19 mouse cellular contexts compared by ENCODE assay signal in genomic region chr8:79208181-79208580, GRCm38 (mm10). TPM values are rescaled to one million over a fixed set of nuclear protein-coding genes. Genes with fewer than 3 reads are reported as not detected.
DNase-seq lines count a peak whose midpoint lies in the region; ATAC-seq and TF ChIP-seq lines count a peak whose summit lies in the region.
"Had no signal": no experiment of that assay in that cellular context is flagged by ENCODE, and none has a peak within 500 bp of the region (broad histone marks: within the 10 kb centered on the region; RNA-seq: fewer than 3 reads in every experiment).

No protein-coding gene starts in this region.

- ATAC-seq in heart, postnatal 0 days (ENCODE audit: insufficient read depth, low read depth) = no peak
- peak; percentile 10 for ATAC-seq in Patski
- ATAC-seq in stomach, postnatal 0 days (ENCODE audit: low FRiP score, low TSS enrichment) = no peak

- in situ Hi-C loops in Patski (cut with MboI; ENCODE audit: low pct_unique_long_range_greater_than_20kb) = no loop called here

- H3K4me3 ChIP-seq in heart, postnatal 0 days (ENCODE audit: low read depth, low read length) = no peak overlapping the region
- H3K4me3 ChIP-seq in heart, adult 2 months = no peak overlapping the region
- H3K4me3 ChIP-seq in embryonic fibroblast, embryonic 13.5 days (ENCODE audit: insufficient read depth, low read length) = no peak overlapping the region
- no peak overlapping the region for H3K4me3 ChIP-seq in stomach, postnatal 0 days (ENCODE audit: low read depth, low read length)
- H3K4me3 ChIP-seq: forebrain, embryonic 15.5 days; neural tube, embryonic 15.5 days had no signal

- no peaks in the 10 kb centered on the region for H3K79me2 ChIP-seq in heart, adult 2 months (replicated peaks; ENCODE audit: control insufficient read depth, insufficient read depth, low read length)

- H3K27me3 ChIP-seq in heart, postnatal 0 days (ENCODE audit: control insufficient read depth, insufficient read depth, low read length) = no peaks in the 10 kb centered on the region
- H3K27me3 ChIP-seq in heart, adult 2 months (ENCODE audit: control insufficient read depth, insufficient read depth, low read length) = no peaks in the 10 kb centered on the region
- no peaks in the 10 kb centered on the region for H3K27me3 ChIP-seq in Patski
- no peaks in the 10 kb centered on the region for H3K27me3 ChIP-seq in stomach, postnatal 0 days (ENCODE audit: control insufficient read depth, insufficient read depth, low read length)
- H3K27me3 ChIP-seq: forebrain, embryonic 15.5 days; neural tube, embryonic 15.5 days had no signal

- peaks cover 38% of the 10 kb centered on the region for H3K4me1 ChIP-seq in heart, postnatal 0 days (ENCODE audit: control insufficient read depth, insufficient read depth)
- peaks cover 12% of the 10 kb centered on the region for H3K4me1 ChIP-seq in heart, adult 2 months (ENCODE audit: control insufficient read depth, insufficient read depth, low read length)
- peaks cover 19% of the 10 kb centered on the region for H3K4me1 ChIP-seq in embryonic fibroblast, embryonic 13.5 days (ENCODE audit: control insufficient read depth, insufficient read depth, low read length)
- H3K4me1 ChIP-seq in stomach, postnatal 0 days (replicated peaks; ENCODE audit: control insufficient read depth, insufficient read depth) = peaks cover 9% of the 10 kb centered on the region

- peak overlapping the region; percentile 60; the same call in 1 of the 2 replicates for H3K4me2 ChIP-seq in heart, postnatal 0 days (ENCODE audit: low read depth, low read length)
- H3K4me2 ChIP-seq in stomach, postnatal 0 days (replicated peaks; ENCODE audit: low read depth) = no peak overlapping the region

- POLR2A ChIA-PET in Patski (lab: Charles Lee) = interaction anchor here (0.6 to 1.3 kb wide), 3 partner anchors 14 to 54 kb away, joined by 3 to 4 read pairs (median 3); no protein-coding TSS in a partner anchor

- no peak for TF ChIP-seq EP300 in heart, postnatal 0 days (IDR thresholded peaks at IDR 0.05; ENCODE audit: low read depth)
- TF ChIP-seq EP300 in heart, adult 2 months (IDR thresholded peaks at IDR 0.05; ENCODE audit: insufficient read depth, low read depth, low read length) = no peak
- TF ChIP-seq EP300 in stomach, postnatal 0 days (optimal IDR thresholded peaks at IDR 0.05) = no peak

- peak overlapping the region; percentile 97 for H3K27ac ChIP-seq in heart, postnatal 0 days (ENCODE audit: low read depth)
- no peak overlapping the region for H3K27ac ChIP-seq in heart, adult 2 months
- peak overlapping the region; percentile 100 for H3K27ac ChIP-seq in embryonic fibroblast, embryonic 13.5 days (ENCODE audit: insufficient read depth, low read length)
- H3K27ac ChIP-seq in stomach, postnatal 0 days (replicated peaks) = peak overlapping the region; percentile 94; the same call in 1 of the 2 replicates

- TF ChIP-seq CTCF in heart, postnatal 0 days (IDR thresholded peaks at IDR 0.05; ENCODE audit: low read depth) = no peak
- TF ChIP-seq CTCF in heart, adult 2 months (IDR thresholded peaks at IDR 0.05) = no peak
- no peak for TF ChIP-seq CTCF in Patski (IDR thresholded peaks at IDR 0.05)
- no peak for TF ChIP-seq CTCF in embryonic fibroblast, embryonic 13.5 days (IDR thresholded peaks at IDR 0.05; ENCODE audit: borderline replicate concordance, insufficient read depth, low read length)
- TF ChIP-seq CTCF in stomach, postnatal 0 days (IDR thresholded peaks at IDR 0.05; ENCODE audit: low read depth) = no peak

- intact Hi-C loops in heart, adult 2 months (cut with DNase I) = loop anchor here (5.0 kb wide), 2 partner anchors 64 to 84 kb away; partner anchors contain the start of gene Mmaa

- no peaks in the 10 kb centered on the region for H3K9me3 ChIP-seq in heart, postnatal 0 days (replicated peaks; ENCODE audit: control insufficient read depth, low read length)
- H3K9me3 ChIP-seq in stomach, postnatal 0 days (ENCODE audit: control insufficient read depth, low read length) = no peaks in the 10 kb centered on the region
- H3K9me3 ChIP-seq: forebrain, embryonic 15.5 days; neural tube, embryonic 15.5 days had no signal

- WGBS in heart, postnatal 0 days = 61% methylated on average over 3 of the region's 3 CpGs
- WGBS in heart, adult 2 months = 71% methylated on average over 3 of the region's 3 CpGs
- 53% methylated on average over 3 of the region's 3 CpGs for WGBS in stomach, postnatal 0 days

- TF ChIP-seq POLR2A in heart, adult 2 months (IDR thresholded peaks at IDR 0.05; ENCODE audit: insufficient read depth, low read depth, low read length) = no peak
- TF ChIP-seq POLR2A in embryonic fibroblast, embryonic 13.5 days (IDR thresholded peaks at IDR 0.05; ENCODE audit: low read depth, low read length) = no peak; the same call in none of the 2 replicates

- no peak for DNase-seq in heart, postnatal 0 days (ENCODE audit: low spot score)
- DNase-seq in heart, adult 2 months = no peak
- peak; percentile 41 for DNase-seq in Patski (ENCODE audit: low read depth, low spot score)
- no peak for DNase-seq in stomach, postnatal 0 days (ENCODE audit: low spot score)
- no peak for DNase-seq in gastrocnemius, adult 18-20 months (ENCODE audit: low spot score)
- DNase-seq in retina, embryonic 14.5 days (ENCODE audit: low spot score) = no peak
- DNase-seq: liver; right cerebral cortex, adult 18-20 months; thymus, adult 2 months had no signal

- no peaks in the 10 kb centered on the region for H3K36me3 ChIP-seq in heart, postnatal 0 days (replicated peaks; ENCODE audit: control insufficient read depth, insufficient read depth, low read length)
- peaks cover 4% of the 10 kb centered on the region; the same call in 1 of the 2 replicates for H3K36me3 ChIP-seq in heart, adult 2 months (ENCODE audit: control insufficient read depth, insufficient read depth, low read length)
- H3K36me3 ChIP-seq in stomach, postnatal 0 days (ENCODE audit: control insufficient read depth, insufficient read depth, low read length) = no peaks in the 10 kb centered on the region
- H3K36me3 ChIP-seq: forebrain, embryonic 15.5 days; neural tube, embryonic 15.5 days had no signal

- CTCF ChIA-PET in Patski (lab: Charles Lee) = no interaction called here

- no peak overlapping the region for H3K9ac ChIP-seq in heart, postnatal 0 days (replicated peaks; ENCODE audit: low read depth, low read length)
- H3K9ac ChIP-seq in heart, adult 2 months (ENCODE audit: low read depth, low read length) = no peak overlapping the region
- H3K9ac ChIP-seq in stomach, postnatal 0 days (ENCODE audit: low read length) = no peak overlapping the region
- H3K9ac ChIP-seq: forebrain, embryonic 15.5 days; neural tube, embryonic 15.5 days had no signal

RNA-seq across cellular contexts. Expression of gene 1700011L22Rik, which starts 40.2 kb away (rescaled TPM):
- not detected in 2 replicates for total RNA-seq in heart, postnatal 0 days (2014; rRNA removed; ENCODE audit: low replicate concordance)
- 0.12 TPM in 1 of 2 replicates, not detected in the other for polyA plus RNA-seq in heart, postnatal 0 days (2015; fragmentation: Nextera tagmentation; extraction: Ambion mirVana)
- not detected for total RNA-seq in heart, adult 2 months (2021)
- polyA plus RNA-seq in heart, adult 2 months (2012; rRNA removed) = 0.88 TPM in 1 of 2 replicates, not detected in the other
- polyA plus RNA-seq in Patski (2021) = 0.06 TPM
- not detected in 2 replicates for polyA plus RNA-seq in embryonic fibroblast, embryonic 13.5 days (2011; ENCODE audit: insufficient read length, low read depth, missing spikeins)
- not detected in 2 replicates for polyA plus RNA-seq in stomach, postnatal 0 days (2015; fragmentation: Nextera tagmentation; extraction: Ambion mirVana)
- total RNA-seq in gastrocnemius, adult 18-20 months (2021) = not detected
- total RNA-seq: gastrocnemius, postnatal 14 days; layer of hippocampus, postnatal 25 days; megakaryocyte progenitor cell, adult 5-6 weeks had no signal
- polyA plus RNA-seq: forebrain, embryonic 15.5 days; hindbrain, embryonic 11.5 days; intestine, postnatal 0 days; lung, embryonic 14.5 days; neural tube, embryonic 15.5 days; spleen, adult 2 months; thymus, adult 2 months had no signal
